Mouse (Mus musculus) embryonic facial prominence, embryonic 15.5 days (tissue): ENCODE measurements around the gene 1810043G02Rik. TPM values are rescaled to one million over a fixed set of nuclear protein-coding genes. Genes with fewer than 3 reads are reported as not detected.

Experiments used
- ATAC-seq: fragments of 200-750 bp; cut with Nextera tagmentation; 2 replicates; pipeline ENCODE4 v1.8.0; 2017; ENCODE audit warnings: low read depth, moderate TSS enrichment; ENCODE audit not compliant: insufficient number of reproducible peaks, low FRiP score, low TSS enrichment
- H3K27ac ChIP-seq: fragments of 300-500 bp; sonication (generic); replicated peaks from 2 replicates; pipeline ENCODE4 v1.5.1; 2015; ENCODE audit warnings: mild to moderate bottlenecking, inconsistent platforms
- H3K27me3 ChIP-seq: fragments of 300-500 bp; sonication (generic); 2 replicates; pipeline ENCODE4 v1.6.1; 2015; ENCODE audit warnings: inconsistent platforms
- H3K36me3 ChIP-seq: fragments of 300-500 bp; sonication (generic); 2 replicates; pipeline ENCODE4 v1.6.1; 2015; ENCODE audit warnings: mild to moderate bottlenecking, inconsistent platforms
- H3K4me1 ChIP-seq: fragments of 300-500 bp; sonication (generic); 2 replicates; pipeline ENCODE4 v1.6.1; 2015; ENCODE audit warnings: inconsistent platforms
- H3K4me2 ChIP-seq: fragments of 300-500 bp; sonication (generic); replicated peaks from 2 replicates; pipeline ENCODE4 v1.6.1; 2015; ENCODE audit warnings: mild to moderate bottlenecking, inconsistent platforms
- H3K4me3 ChIP-seq: fragments of 300-500 bp; sonication (generic); replicated peaks from 2 replicates; pipeline ENCODE4 v1.5.1; 2015; ENCODE audit warnings: mild to moderate bottlenecking, inconsistent platforms
- H3K9ac ChIP-seq: fragments of 300-500 bp; sonication (generic); 2 replicates; pipeline ENCODE4 v1.6.1; 2015; ENCODE audit warnings: inconsistent platforms
- H3K9me3 ChIP-seq: fragments of 300-500 bp; sonication (generic); replicated peaks from 2 replicates; pipeline ENCODE4 v1.6.1; 2016; ENCODE audit warnings: inconsistent platforms
- WGBS: fragments of 180-500 bp; shearing (Covaris S2); methylation state at CpG from one replicate; pipeline ENCODE4 v1.1.7; 2015; 5-methylcytosine and 5-hydroxymethylcytosine counted together
- polyA plus RNA-seq: library from polyadenylated mRNA; unstranded; fragments of >200 nt; fragmentation: Nextera tagmentation; extraction: Ambion mirVana; gene quantifications from 2 replicates; pipeline ENCODE4 v1.2.1, GENCODE M21; 2015

Gene 1810043G02Rik
- polyA plus RNA-seq, 1 experiment from 2014 or later = 32.7 TPM

GRCm38 (mm10) chr10:77974323-77974722 lies 4.0 kb upstream of the 1810043G02Rik start:
- Histone ChIP-seq H3K27me3 (peaks cover 11% of the 10 kb centered on the region; the same call in 1 of the 2 replicates), H3K4me2 (no peak overlapping the region), H3K4me1 (peaks cover 17% of the 10 kb centered on the region), H3K4me3 (no peak overlapping the region), H3K36me3 (no peaks in the 10 kb centered on the region), H3K9ac (no peak overlapping the region), H3K9me3 (no peaks in the 10 kb centered on the region), H3K27ac (no peak overlapping the region)
- no peak for ATAC-seq
- 64% methylated on average over 5 of the region's 5 CpGs for WGBS

DNA sequence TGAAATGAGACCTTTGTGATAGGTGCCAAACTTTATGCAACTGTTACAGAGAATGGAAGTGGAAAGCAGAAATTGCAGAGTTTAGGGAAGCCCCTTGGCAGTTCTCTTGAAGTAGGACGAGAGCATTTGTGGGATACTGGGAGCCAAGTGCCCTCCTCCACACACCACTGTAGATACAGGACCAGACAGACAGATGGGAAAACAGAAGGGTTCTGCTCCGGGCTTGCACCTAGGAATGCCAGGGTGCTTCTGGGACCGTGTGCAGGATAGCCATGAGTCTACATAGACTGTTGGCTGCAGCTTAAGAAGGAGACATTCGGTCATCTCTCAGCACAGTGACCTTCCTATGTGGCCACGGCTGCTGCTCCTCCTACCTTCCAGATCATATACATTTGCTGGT lies 3.5 kb upstream of the 1810043G02Rik start:
- Histone ChIP-seq H3K27ac (no peak overlapping the region), H3K9ac (no peak overlapping the region), H3K36me3 (no peaks in the 10 kb centered on the region), H3K4me3 (no peak overlapping the region), H3K27me3 (peaks cover 8% of the 10 kb centered on the region; the same call in 1 of the 2 replicates), H3K9me3 (no peaks in the 10 kb centered on the region), H3K4me2 (no peak overlapping the region), H3K4me1 (peaks cover 16% of the 10 kb centered on the region)
- no peak for ATAC-seq
- 70% methylated on average over 5 of the region's 5 CpGs for WGBS

DNA sequence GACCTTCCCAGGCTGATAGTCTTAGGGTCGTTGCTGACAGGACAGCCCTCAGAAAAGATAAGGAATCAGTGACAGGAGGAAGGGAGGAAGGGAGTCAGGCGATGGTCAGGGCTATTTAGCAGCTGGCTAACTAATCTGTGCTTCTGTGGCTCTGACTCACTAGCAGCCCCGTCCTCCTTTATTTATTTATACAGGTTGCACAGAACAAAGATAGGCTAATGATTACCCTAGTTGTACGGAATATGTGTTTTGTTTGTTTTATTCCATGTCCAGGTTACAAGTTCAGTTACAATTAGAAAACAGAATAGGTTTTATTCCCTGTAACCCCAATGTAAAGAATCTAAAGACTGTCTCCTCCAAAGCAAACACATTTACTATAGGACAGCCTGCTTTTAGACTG lies 2.7 kb upstream of the 1810043G02Rik start:
- Histone ChIP-seq H3K9ac (no peak overlapping the region), H3K4me3 (no peak overlapping the region), H3K27ac (no peak overlapping the region), H3K4me1 (peaks cover 15% of the 10 kb centered on the region), H3K9me3 (no peaks in the 10 kb centered on the region), H3K4me2 (no peak overlapping the region), H3K27me3 (no peaks in the 10 kb centered on the region), H3K36me3 (0 out of 2 replicates have a peak, but pooled peaks cover 5% of the 10 kb centered on the region)
- no peak for ATAC-seq
- WGBS = 43% methylated on average over 4 of the region's 4 CpGs

DNA sequence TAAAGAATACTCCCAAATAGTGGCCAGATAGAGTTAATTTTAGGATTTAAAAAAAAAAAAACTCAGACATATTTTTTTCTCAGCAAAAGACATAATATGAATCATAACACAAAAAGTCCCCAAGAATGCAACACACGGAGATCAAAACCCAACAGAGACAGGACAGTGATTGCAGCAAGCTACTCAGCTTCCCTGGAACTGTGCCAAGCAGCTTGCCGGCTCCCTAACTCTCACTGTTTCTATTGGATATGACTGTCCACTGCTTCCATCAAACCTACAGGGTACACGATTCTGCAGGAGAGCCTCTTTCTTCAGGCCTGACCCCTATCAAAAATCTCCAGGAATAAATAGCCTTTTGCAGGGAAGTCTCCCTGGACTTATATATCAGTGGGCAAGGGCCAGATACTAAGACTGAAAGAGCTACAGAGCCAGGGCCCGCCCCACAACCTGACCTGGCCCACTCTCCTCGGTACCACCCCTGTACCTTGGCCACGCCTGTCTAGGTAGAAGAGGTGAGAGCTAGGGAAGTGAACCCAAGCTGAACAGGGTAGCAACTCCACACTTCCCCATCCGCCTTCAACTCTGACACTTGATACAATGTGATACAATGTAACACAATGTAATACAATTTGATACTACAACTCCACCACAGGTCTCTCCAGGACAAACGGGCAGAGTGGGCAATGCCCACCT lies 1.7 kb upstream of the 1810043G02Rik start:
- WGBS = 57% methylated on average over 8 of the region's 8 CpGs

GRCm38 (mm10) chr10:77984660-77985059 lies 6.3 kb downstream of the 1810043G02Rik start:
- Histone ChIP-seq H3K27me3 (no peaks in the 10 kb centered on the region), H3K4me3 (no peak overlapping the region), H3K4me2 (no peak overlapping the region), H3K9me3 (no peaks in the 10 kb centered on the region), H3K36me3 (peaks cover 44% of the 10 kb centered on the region), H3K9ac (no peak overlapping the region), H3K4me1 (0 out of 2 replicates have a peak, but pooled peaks cover under 1% of the 10 kb centered on the region), H3K27ac (no peak overlapping the region)
- peak; percentile 68; the same call in 1 of the 2 replicates for ATAC-seq
- under 1% methylated on average over 4 of the region's 4 CpGs for WGBS

More for the DNA sequence above, 1.7 kb upstream of the 1810043G02Rik start:
- no peak overlapping the region for H3K4me2 ChIP-seq
- H3K27me3 ChIP-seq = no peaks in the 10 kb centered on the region
- H3K4me1 ChIP-seq = peaks cover 15% of the 10 kb centered on the region
- H3K36me3 ChIP-seq = peaks cover 13% of the 10 kb centered on the region; the same call in 1 of the 2 replicates
- no peak overlapping the region for H3K9ac ChIP-seq
- no peaks in the 10 kb centered on the region for H3K9me3 ChIP-seq
- H3K27ac ChIP-seq = no peak overlapping the region
- ATAC-seq = no peak
- no peak overlapping the region for H3K4me3 ChIP-seq

DNA sequence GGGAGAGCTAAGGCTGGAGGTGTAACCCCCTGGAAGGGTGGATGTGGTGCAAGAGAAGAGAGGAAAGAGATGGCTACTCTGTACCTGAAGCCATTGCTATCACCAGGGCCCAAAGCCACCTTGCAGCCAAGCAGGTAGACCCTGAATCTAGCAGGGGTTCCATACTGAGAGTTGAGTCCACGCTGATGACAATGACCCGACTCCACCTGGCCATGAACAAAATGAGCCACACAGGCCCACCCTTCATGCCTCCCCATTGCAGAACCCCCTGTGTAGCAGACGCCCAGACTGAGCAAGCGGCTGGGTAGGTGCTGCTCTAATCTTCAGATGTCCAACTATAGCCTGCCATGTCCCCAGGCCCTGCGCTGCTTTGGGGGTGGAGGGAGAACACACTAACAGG lies 7.5 kb downstream of the 1810043G02Rik start:
- no peak overlapping the region for H3K27ac ChIP-seq
- no peaks in the 10 kb centered on the region for H3K27me3 ChIP-seq
- no peak for ATAC-seq
- H3K4me3 ChIP-seq = no peak overlapping the region
- no peaks in the 10 kb centered on the region for H3K4me1 ChIP-seq
- H3K9me3 ChIP-seq = no peaks in the 10 kb centered on the region
- WGBS = 65% methylated on average over 5 of the region's 5 CpGs
- H3K4me2 ChIP-seq = no peak overlapping the region
- H3K36me3 ChIP-seq = peaks cover 49% of the 10 kb centered on the region
- H3K9ac ChIP-seq = no peak overlapping the region

DNA sequence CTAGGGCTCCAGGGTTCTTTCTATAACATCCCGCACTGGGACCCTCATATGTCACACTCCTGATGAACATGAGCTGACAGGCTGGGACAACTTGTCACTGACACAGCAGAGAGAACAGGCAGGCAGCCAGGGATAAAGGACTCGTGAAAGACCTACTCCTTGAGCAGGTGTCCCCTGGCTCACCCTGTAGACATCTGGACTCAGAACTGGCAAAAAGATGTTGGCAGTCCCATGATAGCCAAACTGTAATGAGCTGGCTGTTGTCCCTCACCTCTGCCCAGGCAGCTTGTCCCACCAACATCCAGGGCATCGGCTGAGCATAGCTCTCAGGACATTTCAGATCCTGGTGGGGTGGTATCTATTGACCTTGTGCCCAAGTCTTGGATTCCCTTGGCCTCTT lies 17.3 kb downstream of the 1810043G02Rik start:
- Histone ChIP-seq H3K27me3 (no peaks in the 10 kb centered on the region), H3K4me2 (no peak overlapping the region), H3K9me3 (no peaks in the 10 kb centered on the region), H3K4me1 (no peaks in the 10 kb centered on the region), H3K36me3 (peaks cover 95% of the 10 kb centered on the region), H3K9ac (no peak overlapping the region), H3K4me3 (no peak overlapping the region), H3K27ac (no peak overlapping the region)
- ATAC-seq = no peak
- WGBS = 85% methylated on average over 3 of the region's 3 CpGs

- WGBS = 94% methylated on average over 5 of the region's 5 CpGs
- Histone ChIP-seq H3K4me1 (no peaks in the 10 kb centered on the region), H3K9me3 (no peaks in the 10 kb centered on the region), H3K36me3 (peaks cover 77% of the 10 kb centered on the region), H3K9ac (no peak overlapping the region), H3K27me3 (no peaks in the 10 kb centered on the region), H3K4me3 (no peak overlapping the region), H3K27ac (no peak overlapping the region), H3K4me2 (no peak overlapping the region)
- ATAC-seq = no peak
These were observed 21.9 kb downstream of the 1810043G02Rik start for GRCm38 (mm10) chr10:78000200-78000599.

DNA sequence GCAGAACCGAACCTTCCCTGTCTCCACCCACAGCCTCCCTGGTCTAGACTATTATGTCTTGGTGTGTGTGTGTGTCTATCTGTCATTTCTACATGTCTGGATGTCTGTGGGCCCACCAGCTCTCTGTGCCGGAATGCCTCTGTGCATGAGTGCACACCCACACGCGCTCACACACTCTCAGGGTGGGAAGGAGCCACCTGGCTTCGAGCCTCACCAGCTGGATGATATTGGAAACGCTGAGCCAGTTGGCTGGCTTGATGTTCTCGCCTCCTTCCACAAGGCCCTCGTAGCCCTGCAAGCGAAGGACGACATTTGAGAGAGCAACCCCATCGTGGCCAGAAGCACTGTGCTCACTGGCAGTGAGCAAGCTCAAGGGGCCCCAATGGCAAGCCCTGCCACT lies 23.5 kb downstream of the 1810043G02Rik start:
- peaks cover 65% of the 10 kb centered on the region for H3K36me3 ChIP-seq
- 76% methylated on average over 11 of the region's 11 CpGs for WGBS
- peaks cover 12% of the 10 kb centered on the region; the same call in 1 of the 2 replicates for H3K4me1 ChIP-seq
- no peak overlapping the region for H3K4me2 ChIP-seq
- H3K9me3 ChIP-seq = no peaks in the 10 kb centered on the region
- H3K27ac ChIP-seq = no peak overlapping the region
- no peak for ATAC-seq
- no peak overlapping the region for H3K4me3 ChIP-seq
- no peak overlapping the region for H3K9ac ChIP-seq
- no peaks in the 10 kb centered on the region for H3K27me3 ChIP-seq

GRCm38 (mm10) chr10:78002316-78002715 lies 24.0 kb downstream of the 1810043G02Rik start:
- Histone ChIP-seq H3K27me3 (no peaks in the 10 kb centered on the region), H3K4me3 (no peak overlapping the region), H3K4me2 (no peak overlapping the region), H3K4me1 (peaks cover 17% of the 10 kb centered on the region; the same call in 1 of the 2 replicates), H3K36me3 (peaks cover 60% of the 10 kb centered on the region), H3K9ac (no peak overlapping the region), H3K27ac (no peak overlapping the region), H3K9me3 (no peaks in the 10 kb centered on the region)
- WGBS = 91% methylated on average over 2 of the region's 2 CpGs
- no peak for ATAC-seq

- Histone ChIP-seq H3K4me3 (no peak overlapping the region), H3K27me3 (no peaks in the 10 kb centered on the region), H3K9ac (no peak overlapping the region), H3K4me2 (no peak overlapping the region), H3K9me3 (no peaks in the 10 kb centered on the region), H3K36me3 (peaks cover 37% of the 10 kb centered on the region), H3K4me1 (peaks cover 35% of the 10 kb centered on the region), H3K27ac (no peak overlapping the region)
- no peak for ATAC-seq
- whole genome bisulfite sequencing = 90% methylated on average over 3 of the region's 3 CpGs
These were observed 26.3 kb downstream of the 1810043G02Rik start for GRCm38 (mm10) chr10:78004479-78005100.
